Comparison of ENCODE assay signal across 8 mouse cellular contexts in genomic region chr10:41887080-41887821, GRCm38 (mm10).
DNase-seq lines count a peak whose midpoint lies in the region; ATAC-seq lines count a peak whose summit lies in the region.

No protein-coding gene starts in this region.

- H3K4me3 ChIP-seq in hindbrain, embryonic 13.5 days = peak overlapping the region; percentile 76

- H3K9me3 ChIP-seq in hindbrain, embryonic 13.5 days = no peaks in the 10 kb centered on the region

- H3K36me3 ChIP-seq in hindbrain, embryonic 13.5 days = no peaks in the 10 kb centered on the region

- H3K9ac ChIP-seq in hindbrain, embryonic 13.5 days = peak overlapping the region; percentile 92

- peak; percentile 94 for DNase-seq in R1 (ENCODE audit: low read depth, low spot score)
- peak; percentile 99 for DNase-seq in cerebellum, postnatal 14 days
- DNase-seq in frontal cortex, postnatal 14 days (ENCODE audit: low spot score in 2 of 2) = peak; percentile 78 to 87
- peak; percentile 84 to 89 for DNase-seq in layer of hippocampus, postnatal 25 days (ENCODE audit: extremely low spot score in 1 of 2, low spot score in 1 of 2)
- peak; percentile 97 for DNase-seq in lung, postnatal 14 days
- peak; percentile 97 for DNase-seq in ovary, postnatal 36 days (ENCODE audit: low spot score)
- peak; percentile 97 for DNase-seq in thymus, postnatal 14 days

- no peaks in the 10 kb centered on the region for H3K27me3 ChIP-seq in hindbrain, embryonic 13.5 days

- peak overlapping the region; percentile 95 for H3K27ac ChIP-seq in hindbrain, embryonic 13.5 days

- peak overlapping the region; percentile 75 for H3K4me2 ChIP-seq in hindbrain, embryonic 13.5 days

- ATAC-seq in hindbrain, embryonic 13.5 days (ENCODE audit: low FRiP score) = peak; percentile 98

- peaks cover 18% of the 10 kb centered on the region for H3K4me1 ChIP-seq in hindbrain, embryonic 13.5 days (replicated peaks)

- under 1% methylated on average over 61 of the region's 65 CpGs for WGBS in hindbrain, embryonic 13.5 days

Comparison
In these comparisons a context has a peak if more than half of its experiments do, and no peak if none do; other contexts are left out.
1. Peak in every context shown above with its lines: DNase-seq, ATAC-seq, H3K4me3 ChIP-seq and H3K27ac ChIP-seq.